Mouse (Mus musculus): ENCODE results near the gene Dnajb6. TPM values are rescaled to one million over a fixed set of nuclear protein-coding genes. Genes with fewer than 3 reads are reported as not detected.

Dnajb6 gene
- total RNA-seq, 2 experiments from 2014 or later: 76.9 to 78.9 TPM

DNA sequence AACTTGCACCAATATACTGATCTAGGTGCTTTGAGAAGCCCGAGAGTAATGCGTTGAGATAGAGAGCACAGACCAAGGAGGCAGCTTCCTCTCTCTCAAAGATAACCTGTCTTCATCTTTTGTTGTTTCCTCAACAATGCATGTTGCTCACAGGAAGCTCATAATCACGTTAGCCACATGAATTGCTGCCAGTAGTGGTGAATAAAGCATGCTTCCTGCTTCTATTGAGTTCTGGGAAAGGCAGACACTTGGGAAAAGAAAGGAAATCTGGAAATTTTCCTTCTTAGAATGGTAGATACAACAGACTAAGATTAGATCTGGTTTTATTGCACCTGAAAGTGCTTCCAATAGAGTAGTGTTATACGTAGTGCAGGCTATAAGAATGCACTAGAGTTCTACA, 129.5 kb downstream of the Dnajb6 start:
- peak overlapping the region; percentile 80 for H3K27ac ChIP-seq
- intact Hi-C loops (cut with DNase I): no loop called here
- H3K4me3 ChIP-seq: no peak overlapping the region
- no peak for TF ChIP-seq CTCF (IDR thresholded peaks at IDR 0.05)
- no peak for DNase-seq

Other genes starting within 250 kb of the Dnajb6 start
- 10 to 100 TPM; 35.9 to 36.3 TPM for gene Ube3c, start 166.4 kb upstream of the Dnajb6 start, total RNA-seq (2021)
- not detected for gene Gm5129, start 248 bp downstream of the Dnajb6 start, total RNA-seq (2021)

Measured in gastrocnemius, adult 2 months (tissue).